Mouse (Mus musculus): ENCODE results near the gene Cldn20.

Cldn20 gene

GRCm38 (mm10) chr17:3529523-3529922 lies 2.8 kb upstream of the Cldn20 start:
- in situ Hi-C loops (cut with MboI) = no loop called here

GRCm38 (mm10) chr17:3530549-3530948 lies 1.8 kb upstream of the Cldn20 start:
- in situ Hi-C loops (cut with MboI) = no loop called here

- in situ Hi-C loops (cut with MboI) = no loop called here
Observed at GRCm38 (mm10) chr17:3531641-3532040, 713 bp upstream of the Cldn20 start.

GRCm38 (mm10) chr17:3533425-3533824 lies 1.1 kb downstream of the Cldn20 start:
- in situ Hi-C loops (cut with MboI) = no loop called here

- in situ Hi-C loops (cut with MboI) = no loop called here
Observed at GRCm38 (mm10) chr17:3540304-3540703, 8.0 kb downstream of the Cldn20 start.

GRCm38 (mm10) chr17:3541033-3541432 lies 8.7 kb downstream of the Cldn20 start:
- in situ Hi-C loops (cut with MboI) = no loop called here

GRCm38 (mm10) chr17:3547725-3548124 lies 15.4 kb downstream of the Cldn20 start:
- in situ Hi-C loops (cut with MboI) = no loop called here

- in situ Hi-C loops (cut with MboI) = no loop called here
Observed at GRCm38 (mm10) chr17:3556251-3556650, 23.9 kb downstream of the Cldn20 start.

- in situ Hi-C loops (cut with MboI) = no loop called here
Observed at GRCm38 (mm10) chr17:3557331-3558311, 25.3 kb downstream of the Cldn20 start, which contains the start of gene Tfb1m. Tfb1m (minus strand) TSS chr17:3557781.

- in situ Hi-C loops (cut with MboI) = no loop called here
Observed at GRCm38 (mm10) chr17:3558356-3558870, 26.1 kb downstream of the Cldn20 start.

GRCm38 (mm10) chr17:3560534-3560933 lies 28.2 kb downstream of the Cldn20 start:
- in situ Hi-C loops (cut with MboI) = no loop called here

GRCm38 (mm10) chr17:3562405-3562804 lies 30.1 kb downstream of the Cldn20 start:
- in situ Hi-C loops (cut with MboI) = no loop called here

- in situ Hi-C loops (cut with MboI) = no loop called here
Observed at GRCm38 (mm10) chr17:3570876-3571275, 38.5 kb downstream of the Cldn20 start.

Data from mature B cell (primary cell).